ENCODE assay signal across 8 mouse cellular contexts in the genomic region with DNA sequence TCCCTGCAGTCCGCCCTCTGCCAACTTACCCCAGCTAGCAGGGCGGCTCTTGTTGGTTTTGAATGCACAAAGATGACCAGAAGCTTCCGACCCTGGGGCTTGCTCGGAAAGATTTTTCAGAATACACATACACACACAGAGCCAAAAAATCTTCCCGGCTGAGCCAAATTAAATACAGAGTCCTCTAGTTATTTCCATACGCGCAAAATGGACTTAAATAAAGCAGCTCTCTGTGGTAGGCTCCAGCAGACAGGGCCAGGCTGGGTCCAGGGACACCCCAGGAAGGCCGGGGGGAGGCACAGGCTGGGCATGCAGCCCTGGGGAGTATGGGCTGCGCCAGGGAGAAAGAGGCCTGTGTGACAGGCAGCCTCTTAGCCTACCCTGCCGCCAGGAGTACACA.
DNase-seq lines count a peak whose midpoint lies in the region; ATAC-seq and TF ChIP-seq lines count a peak whose summit lies in the region.

No protein-coding gene starts in this region.

- H3K4me3 ChIP-seq in kidney, embryonic 15.5 days (replicated peaks): no peak overlapping the region
- no peak overlapping the region for H3K4me3 ChIP-seq in cortical plate, adult 2 months (ENCODE audit: insufficient read depth, low read length)
- H3K4me3 ChIP-seq in heart, postnatal 0 days (ENCODE audit: low read depth, low read length): no peak overlapping the region
- H3K4me3 ChIP-seq in liver, embryonic 12.5 days: no peak overlapping the region

- TF ChIP-seq POLR2A in cortical plate, adult 2 months (IDR thresholded peaks at IDR 0.05; ENCODE audit: extremely low read depth, insufficient read depth, low read length): no peak

- no peak overlapping the region for H3K9ac ChIP-seq in kidney, embryonic 15.5 days
- H3K9ac ChIP-seq in heart, postnatal 0 days (replicated peaks; ENCODE audit: low read depth, low read length): no peak overlapping the region
- H3K9ac ChIP-seq in liver, embryonic 12.5 days: peak overlapping the region; percentile 54

- H3K9me3 ChIP-seq in kidney, embryonic 15.5 days (replicated peaks): no peaks in the 10 kb centered on the region
- H3K9me3 ChIP-seq in heart, postnatal 0 days (replicated peaks; ENCODE audit: control insufficient read depth, low read length): no peaks in the 10 kb centered on the region
- H3K9me3 ChIP-seq in liver, embryonic 12.5 days (replicated peaks): no peaks in the 10 kb centered on the region

- H3K27me3 ChIP-seq in kidney, embryonic 15.5 days: no peaks in the 10 kb centered on the region
- no peaks in the 10 kb centered on the region for H3K27me3 ChIP-seq in heart, postnatal 0 days (ENCODE audit: control insufficient read depth, insufficient read depth, low read length)
- H3K27me3 ChIP-seq in liver, embryonic 12.5 days (replicated peaks): no peaks in the 10 kb centered on the region

- H3K36me3 ChIP-seq in kidney, embryonic 15.5 days: no peaks in the 10 kb centered on the region
- no peaks in the 10 kb centered on the region for H3K36me3 ChIP-seq in heart, postnatal 0 days (replicated peaks; ENCODE audit: control insufficient read depth, insufficient read depth, low read length)
- H3K36me3 ChIP-seq in liver, embryonic 12.5 days: peaks cover 4% of the 10 kb centered on the region

- DNase-seq in kidney, adult 11 months: no peak
- peak; percentile 55 for DNase-seq in heart, postnatal 0 days (ENCODE audit: low spot score)
- DNase-seq in embryo, embryonic 10.5 days (ENCODE audit: low spot score): no peak
- no peak for DNase-seq in kidney, postnatal 36 days

- ATAC-seq in kidney, embryonic 15.5 days (replicated peaks; ENCODE audit: low FRiP score): no peak
- peak; percentile 27 for ATAC-seq in heart, postnatal 0 days (ENCODE audit: insufficient read depth, low read depth)
- ATAC-seq in liver, embryonic 12.5 days: no peak
- no peak for ATAC-seq in granulocyte monocyte progenitor cell, adult 5-6 weeks (replicated peaks; ENCODE audit: poor library complexity, severe bottlenecking)

- H3K4me1 ChIP-seq in kidney, embryonic 15.5 days: peaks cover 69% of the 10 kb centered on the region
- peaks cover 49% of the 10 kb centered on the region for H3K4me1 ChIP-seq in cortical plate, adult 2 months (ENCODE audit: control insufficient read depth, insufficient read depth, low read length)
- H3K4me1 ChIP-seq in heart, postnatal 0 days (ENCODE audit: control insufficient read depth, insufficient read depth): peaks cover 100% of the 10 kb centered on the region
- H3K4me1 ChIP-seq in liver, embryonic 12.5 days: peaks cover 100% of the 10 kb centered on the region

- 77% methylated on average over 10 of the region's 10 CpGs for WGBS in kidney, embryonic 15.5 days
- 51% methylated on average over 10 of the region's 10 CpGs for WGBS in heart, postnatal 0 days
- WGBS in liver, embryonic 12.5 days (ENCODE audit: insufficient replicate concordance): 71% methylated on average over 10 of the region's 10 CpGs

- TF ChIP-seq EP300 in heart, postnatal 0 days (IDR thresholded peaks at IDR 0.05; ENCODE audit: low read depth): no peak

- no peak for TF ChIP-seq CTCF in cortical plate, adult 2 months (IDR thresholded peaks at IDR 0.05; ENCODE audit: extremely low read depth, insufficient read depth, low read length)
- TF ChIP-seq CTCF in heart, postnatal 0 days (IDR thresholded peaks at IDR 0.05; ENCODE audit: low read depth): no peak

- H3K4me2 ChIP-seq in kidney, embryonic 15.5 days: no peak overlapping the region
- H3K4me2 ChIP-seq in heart, postnatal 0 days (ENCODE audit: low read depth, low read length): no peak overlapping the region
- peak overlapping the region; percentile 28 for H3K4me2 ChIP-seq in liver, embryonic 12.5 days

- H3K27ac ChIP-seq in kidney, embryonic 15.5 days: peak overlapping the region; percentile 49; the same call in 1 of the 2 replicates
- peak overlapping the region; percentile 76 for H3K27ac ChIP-seq in cortical plate, adult 2 months (ENCODE audit: insufficient read depth, low read length)
- peak overlapping the region; percentile 76 for H3K27ac ChIP-seq in heart, postnatal 0 days (ENCODE audit: low read depth)
- peak overlapping the region; percentile 93 for H3K27ac ChIP-seq in liver, embryonic 12.5 days
